Mouse (Mus musculus): ENCODE measurements at regions not wholly inside any gene's neighbourhood (a gene's known extent, or its start where the extent isn't known, plus 50 kb on each side); places are given as distances from the start of the nearest gene placed in this dataset.

GRCm38 (mm10) chr8:8819233-8819931, 129.1 kb upstream of the Arglu1 start:
- in situ Hi-C loops (cut with MboI; ENCODE audit: low pct_ligation_motif_present, low pct_unique_long_range_greater_than_20kb, low sequenced_read_pairs), result no loop called here
- Histone ChIP-seq H3K79me2 (replicated peaks; ENCODE audit: control insufficient read depth, extremely low read depth, insufficient read depth, poor library complexity, severe bottlenecking) (no peaks in the 10 kb centered on the region), H3K9ac (ENCODE audit: insufficient read depth, low read depth) (no peak overlapping the region), H3K9me3 (replicated peaks; ENCODE audit: low read length) (peaks cover 73% of the 10 kb centered on the region), H3K4me2 (ENCODE audit: insufficient read depth, low read depth, poor library complexity, severe bottlenecking) (no peak overlapping the region), H3K4me1 (ENCODE audit: control insufficient read depth in 1 of 2, insufficient read depth in 2 of 2) (no peaks in the 10 kb centered on the region), H3K27ac (ENCODE audit: insufficient read depth, low read depth) (no peak overlapping the region), H3K27me3 (replicated peaks) (no peaks in the 10 kb centered on the region), H3K4me3 (replicated peaks in 1 of 3; ENCODE audit: low read depth in 2 of 3, low read length in 2 of 3, poor library complexity in 1 of 3) (no peak overlapping the region), H3K36me3 (replicated peaks in 1 of 2; ENCODE audit: control insufficient read depth in 1 of 2, insufficient read depth in 1 of 2, low read length in 1 of 2) (no peaks in the 10 kb centered on the region)
- DNase-seq (ENCODE audit: extremely low read depth), result no peak
- dilution Hi-C loops (cut with MboI; ENCODE audit: extremely low pct_ligation_motif_present, extremely low pct_unique_long_range_greater_than_20kb, low sequenced_read_pairs), result no loop called here
- TF ChIP-seq ZKSCAN1 (IDR thresholded peaks at IDR 0.05; ENCODE audit: borderline replicate concordance, low read depth, low read length) (no peak), EP300 (IDR thresholded peaks at IDR 0.05; ENCODE audit: low read length) (no peak), HCFC1 (IDR thresholded peaks at IDR 0.05; ENCODE audit: low read depth, low read length) (no peak), TCF12 (IDR thresholded peaks at IDR 0.05; ENCODE audit: low read depth, low read length) (no peak), IRF4 (IDR thresholded peaks at IDR 0.05; ENCODE audit: low read depth, low read length) (no peak), SIN3A (IDR thresholded peaks at IDR 0.05; ENCODE audit: low read length) (no peak), SMC3 (IDR thresholded peaks at IDR 0.05; ENCODE audit: low read depth, low read length) (no peak), MAZ (IDR thresholded peaks at IDR 0.05; ENCODE audit: low read depth, low read length) (no peak), CHD2 (IDR thresholded peaks at IDR 0.05; ENCODE audit: low read length) (no peak), ZMIZ1 (IDR thresholded peaks at IDR 0.05; ENCODE audit: low read depth, low read length) (no peak), RAD21 (IDR thresholded peaks at IDR 0.05; ENCODE audit: low read depth, low read length) (no peak), ZNF384 (IDR thresholded peaks at IDR 0.05; ENCODE audit: low read depth, low read length) (no peak), MXI1 (IDR thresholded peaks at IDR 0.05; ENCODE audit: low read depth, low read length) (no peak), MEF2A (IDR thresholded peaks at IDR 0.05; ENCODE audit: borderline replicate concordance, low read depth, low read length) (no peak), E2F4 (IDR thresholded peaks at IDR 0.05; ENCODE audit: insufficient replicate concordance, low read depth, low read length) (no peak), POLR2A (IDR thresholded peaks at IDR 0.05; ENCODE audit: low read depth, low read length) (no peak)

GRCm38 (mm10) chr8:8812807-8813167, 122.5 kb upstream of the Arglu1 start:
- H3K9me3 ChIP-seq (replicated peaks; ENCODE audit: low read length), result peaks cover 69% of the 10 kb centered on the region
- H3K27ac ChIP-seq (ENCODE audit: insufficient read depth, low read depth), result no peak overlapping the region
- H3K27me3 ChIP-seq (replicated peaks), result no peaks in the 10 kb centered on the region
- no peak overlapping the region for H3K9ac ChIP-seq (ENCODE audit: insufficient read depth, low read depth)
- dilution Hi-C loops (cut with MboI; ENCODE audit: extremely low pct_ligation_motif_present, extremely low pct_unique_long_range_greater_than_20kb, low sequenced_read_pairs), result no loop called here
- TF ChIP-seq ETS1 (conservative IDR thresholded peaks at IDR 0.05; ENCODE audit: low read depth, low read length) (no peak), NRF1 (IDR thresholded peaks at IDR 0.05; ENCODE audit: low read depth, low read length) (no peak), RCOR1 (conservative IDR thresholded peaks at IDR 0.05; ENCODE audit: low read depth, low read length) (no peak), KAT2A (IDR thresholded peaks at IDR 0.05; ENCODE audit: insufficient replicate concordance, low read length) (no peak), MEF2A (IDR thresholded peaks at IDR 0.05; ENCODE audit: borderline replicate concordance, low read depth, low read length) (no peak), NELFE (IDR thresholded peaks at IDR 0.05; ENCODE audit: low read depth, low read length) (no peak), JUN (IDR thresholded peaks at IDR 0.05; ENCODE audit: insufficient read depth, low read depth, low read length) (no peak), CTCF (conservative IDR thresholded peaks at IDR 0.05 in 1 of 2, IDR thresholded peaks at IDR 0.05 in 1 of 2; ENCODE audit: low read depth in 2 of 2, low read length in 2 of 2) (no peak), PAX5 (IDR thresholded peaks at IDR 0.05; ENCODE audit: low read length) (no peak), MAZ (IDR thresholded peaks at IDR 0.05; ENCODE audit: low read depth, low read length) (no peak), SIN3A (IDR thresholded peaks at IDR 0.05; ENCODE audit: low read length) (no peak), ZC3H11A (IDR thresholded peaks at IDR 0.05; ENCODE audit: low read depth, low read length) (no peak), ZKSCAN1 (IDR thresholded peaks at IDR 0.05; ENCODE audit: borderline replicate concordance, low read depth, low read length) (no peak), UBTF (IDR thresholded peaks at IDR 0.05; ENCODE audit: low read depth, low read length) (no peak), POLR2A (IDR thresholded peaks at IDR 0.05; ENCODE audit: low read depth, low read length) (no peak), TCF12 (IDR thresholded peaks at IDR 0.05; ENCODE audit: low read depth, low read length) (no peak), USF2 (conservative IDR thresholded peaks at IDR 0.05; ENCODE audit: low read depth, low read length) (no peak)
- H3K4me3 ChIP-seq (replicated peaks in 1 of 3; ENCODE audit: low read depth in 2 of 3, low read length in 2 of 3, poor library complexity in 1 of 3), result no peak overlapping the region
- no peak for DNase-seq (ENCODE audit: extremely low read depth)
- no peaks in the 10 kb centered on the region for H3K4me1 ChIP-seq (ENCODE audit: control insufficient read depth in 1 of 2, insufficient read depth in 2 of 2)
- H3K36me3 ChIP-seq (replicated peaks in 1 of 2; ENCODE audit: control insufficient read depth in 1 of 2, insufficient read depth in 1 of 2, low read length in 1 of 2), result no peaks in the 10 kb centered on the region
- H3K79me2 ChIP-seq (replicated peaks; ENCODE audit: control insufficient read depth, extremely low read depth, insufficient read depth, poor library complexity, severe bottlenecking), result no peaks in the 10 kb centered on the region
- H3K4me2 ChIP-seq (ENCODE audit: insufficient read depth, low read depth, poor library complexity, severe bottlenecking), result no peak overlapping the region
- in situ Hi-C loops (cut with MboI; ENCODE audit: low pct_ligation_motif_present, low pct_unique_long_range_greater_than_20kb, low sequenced_read_pairs), result no loop called here

All from CH12.LX (cell line).